Comparison of ENCODE assay signal across 8 mouse cellular contexts in genomic region chr2:32961192-32961995, GRCm38 (mm10). TPM values are rescaled to one million over a fixed set of nuclear protein-coding genes. Genes with fewer than 3 reads are reported as not detected.
DNase-seq lines count a peak whose midpoint lies in the region; ATAC-seq and TF ChIP-seq lines count a peak whose summit lies in the region.

TSS of gene Rpl12 (plus strand) at chr2:32961559.
TSS of gene Lrsam1 (minus strand) at chr2:32961614.

- H3K9me3 ChIP-seq in embryonic facial prominence, embryonic 13.5 days: no peaks in the 10 kb centered on the region
- H3K9me3 ChIP-seq in limb, embryonic 14.5 days (ENCODE audit: control insufficient read depth, low read length): no peaks in the 10 kb centered on the region
- H3K9me3 ChIP-seq in midbrain, postnatal 0 days (ENCODE audit: low read length): no peaks in the 10 kb centered on the region

- no peak for TF ChIP-seq CTCF in heart, adult 2 months (IDR thresholded peaks at IDR 0.05)
- TF ChIP-seq CTCF in midbrain, postnatal 0 days (IDR thresholded peaks at IDR 0.05): no peak

- H3K27ac ChIP-seq in embryonic facial prominence, embryonic 13.5 days: peak within 1 kb of the TSS; percentile 90
- peak within 1 kb of the TSS; percentile 75 for H3K27ac ChIP-seq in heart, adult 2 months
- peak within 1 kb of the TSS; percentile 76 for H3K27ac ChIP-seq in limb, embryonic 14.5 days (replicated peaks; ENCODE audit: low read depth, low read length)
- H3K27ac ChIP-seq in midbrain, postnatal 0 days (ENCODE audit: low read depth, low read length): peak within 1 kb of the TSS; percentile 79

- intact Hi-C loops in heart, adult 2 months (cut with DNase I): no loop called here

- H3K4me3 ChIP-seq in embryonic facial prominence, embryonic 13.5 days: peak within 1 kb of the TSS; percentile 91
- H3K4me3 ChIP-seq in heart, adult 2 months: peak within 1 kb of the TSS; percentile 75
- peak within 1 kb of the TSS; percentile 74 for H3K4me3 ChIP-seq in limb, embryonic 14.5 days (replicated peaks; ENCODE audit: low read length)
- peak within 1 kb of the TSS; percentile 51 for H3K4me3 ChIP-seq in midbrain, postnatal 0 days (ENCODE audit: low read depth, low read length)

- peaks cover 39% of the 10 kb centered on the region for H3K36me3 ChIP-seq in embryonic facial prominence, embryonic 13.5 days
- no peaks in the 10 kb centered on the region for H3K36me3 ChIP-seq in heart, adult 2 months (ENCODE audit: control insufficient read depth, insufficient read depth, low read length)
- H3K36me3 ChIP-seq in limb, embryonic 14.5 days (ENCODE audit: control insufficient read depth, insufficient read depth, low read length): peaks cover 41% of the 10 kb centered on the region
- peaks cover 17% of the 10 kb centered on the region for H3K36me3 ChIP-seq in midbrain, postnatal 0 days (ENCODE audit: insufficient read depth, low read length)

- no peaks in the 10 kb centered on the region for H3K27me3 ChIP-seq in embryonic facial prominence, embryonic 13.5 days
- no peaks in the 10 kb centered on the region for H3K27me3 ChIP-seq in heart, adult 2 months (ENCODE audit: control insufficient read depth, insufficient read depth, low read length)
- no peaks in the 10 kb centered on the region for H3K27me3 ChIP-seq in limb, embryonic 14.5 days (ENCODE audit: control insufficient read depth, insufficient read depth, low read length)
- H3K27me3 ChIP-seq in midbrain, postnatal 0 days (ENCODE audit: insufficient read depth, low read length): no peaks in the 10 kb centered on the region

- H3K9ac ChIP-seq in embryonic facial prominence, embryonic 13.5 days: peak within 1 kb of the TSS; percentile 96
- peak within 1 kb of the TSS; percentile 71 for H3K9ac ChIP-seq in heart, adult 2 months (ENCODE audit: low read depth, low read length)
- peak within 1 kb of the TSS; percentile 94 for H3K9ac ChIP-seq in limb, embryonic 14.5 days (ENCODE audit: low read depth, low read length, severe bottlenecking)
- peak within 1 kb of the TSS; percentile 90 for H3K9ac ChIP-seq in midbrain, postnatal 0 days (replicated peaks; ENCODE audit: low read length, poor library complexity, severe bottlenecking)

- peaks cover 44% of the 10 kb centered on the region for H3K4me1 ChIP-seq in embryonic facial prominence, embryonic 13.5 days
- H3K4me1 ChIP-seq in heart, adult 2 months (ENCODE audit: control insufficient read depth, insufficient read depth, low read length): peaks cover 5% of the 10 kb centered on the region
- H3K4me1 ChIP-seq in limb, embryonic 14.5 days (ENCODE audit: control insufficient read depth, insufficient read depth, low read length): peaks cover 23% of the 10 kb centered on the region
- H3K4me1 ChIP-seq in midbrain, postnatal 0 days (ENCODE audit: insufficient read depth, low read length): 0 out of 2 replicates have a peak, but pooled peaks cover 6% of the 10 kb centered on the region

- TF ChIP-seq POLR2A in heart, adult 2 months (IDR thresholded peaks at IDR 0.05; ENCODE audit: insufficient read depth, low read depth, low read length): peak; percentile 93
- TF ChIP-seq POLR2A in limb, embryonic 14.5 days (IDR thresholded peaks at IDR 0.05; ENCODE audit: borderline replicate concordance, extremely low read depth, insufficient read depth, insufficient read length): peak; percentile 96; the same call in 1 of the 2 replicates

- peak within 1 kb of the TSS; percentile 89 for H3K4me2 ChIP-seq in embryonic facial prominence, embryonic 13.5 days
- peak within 1 kb of the TSS; percentile 73 for H3K4me2 ChIP-seq in limb, embryonic 14.5 days (replicated peaks; ENCODE audit: low read depth, low read length, severe bottlenecking)
- H3K4me2 ChIP-seq in midbrain, postnatal 0 days (ENCODE audit: low read depth, low read length, poor library complexity, severe bottlenecking): peak within 1 kb of the TSS; percentile 85

- ATAC-seq in embryonic facial prominence, embryonic 13.5 days (ENCODE audit: insufficient number of reproducible peaks, insufficient read depth, low FRiP score, low TSS enrichment, low read depth): peak; percentile 82
- ATAC-seq in limb, embryonic 14.5 days (ENCODE audit: low FRiP score, low read depth): peak; percentile 91
- ATAC-seq in midbrain, postnatal 0 days (ENCODE audit: low FRiP score): peak; percentile 94

- 3% methylated on average over 55 of the region's 55 CpGs for WGBS in embryonic facial prominence, embryonic 13.5 days
- 2% methylated on average over 55 of the region's 55 CpGs for WGBS in heart, adult 2 months
- 3% methylated on average over 54 of the region's 55 CpGs for WGBS in limb, embryonic 14.5 days
- 3% methylated on average over 53 of the region's 55 CpGs for WGBS in midbrain, postnatal 0 days

- H3K79me2 ChIP-seq in heart, adult 2 months (replicated peaks; ENCODE audit: control insufficient read depth, insufficient read depth, low read length): no peaks in the 10 kb centered on the region

- DNase-seq in 3134 (ENCODE audit: extremely low read depth, insufficient read length, low spot score): peak; percentile 91
- DNase-seq in adrenal gland, postnatal 36 days: peak; percentile 96 to 97
- DNase-seq in heart, adult 2 months: peak; percentile 95 to 97
- peak; percentile 90 to 94 for DNase-seq in kidney, adult 8-10 months
- peak; percentile 96 for DNase-seq in limb, embryonic 14.5 days (ENCODE audit: low spot score)
- peak; percentile 97 for DNase-seq in midbrain, postnatal 0 days (ENCODE audit: low spot score)
- peak; percentile 88 to 94 for DNase-seq in spleen, postnatal 14 days (ENCODE audit: low spot score in 2 of 2)

- peak; percentile 64; the same call in 1 of the 2 replicates for TF ChIP-seq EP300 in heart, adult 2 months (IDR thresholded peaks at IDR 0.05; ENCODE audit: insufficient read depth, low read depth, low read length)

RNA-seq across cellular contexts. Expression of gene Rpl12, which starts in this region (rescaled TPM):
- total RNA-seq in adrenal gland, postnatal 36 days (2021): 100 to 1,000 TPM; 165 to 189 TPM
- polyA plus RNA-seq in embryonic facial prominence, embryonic 13.5 days (2015; fragmentation: Nextera tagmentation; extraction: Ambion mirVana): 185 and 205 TPM in 2 replicates
- total RNA-seq in heart, adult 2 months (2021): 10 to 100 TPM; 60.6 to 64.0 TPM
- 150 and 174 TPM in 2 replicates for polyA plus RNA-seq in heart, adult 2 months (2012; rRNA removed)
- 1,366 and 1,484 TPM in 2 replicates for polyA plus RNA-seq in limb, embryonic 14.5 days (2012; rRNA removed)
- polyA plus RNA-seq in limb, embryonic 14.5 days (2014; fragmentation: Nextera tagmentation; extraction: Ambion mirVana): 237 and 247 TPM in 2 replicates
- total RNA-seq in midbrain, postnatal 0 days (2014; rRNA removed): 173 and 196 TPM in 2 replicates
- polyA plus RNA-seq in midbrain, postnatal 0 days (2015; fragmentation: Nextera tagmentation; extraction: Ambion mirVana): 102 and 107 TPM in 2 replicates

RNA-seq across cellular contexts. Expression of gene Lrsam1, which starts in this region (rescaled TPM):
- total RNA-seq in adrenal gland, postnatal 36 days (2021): 10 to 100 TPM; 18.4 to 27.1 TPM
- polyA plus RNA-seq in embryonic facial prominence, embryonic 13.5 days (2015; fragmentation: Nextera tagmentation; extraction: Ambion mirVana): 13.4 and 13.6 TPM in 2 replicates
- total RNA-seq in heart, adult 2 months (2021): 10 to 100 TPM; 12.6 to 16.3 TPM
- polyA plus RNA-seq in heart, adult 2 months (2012; rRNA removed): 11.4 and 14.8 TPM in 2 replicates
- polyA plus RNA-seq in limb, embryonic 14.5 days (2012; rRNA removed): 18.0 and 20.3 TPM in 2 replicates
- polyA plus RNA-seq in limb, embryonic 14.5 days (2014; fragmentation: Nextera tagmentation; extraction: Ambion mirVana): 9.4 and 11.5 TPM in 2 replicates
- 31.4 and 37.3 TPM in 2 replicates for total RNA-seq in midbrain, postnatal 0 days (2014; rRNA removed)
- polyA plus RNA-seq in midbrain, postnatal 0 days (2015; fragmentation: Nextera tagmentation; extraction: Ambion mirVana): 25.3 and 26.2 TPM in 2 replicates

Comparison
In these comparisons a context has a peak if more than half of its experiments do, and no peak if none do; other contexts are left out.
1. Peak in every context shown above with its lines: DNase-seq, ATAC-seq, H3K4me3 ChIP-seq and H3K27ac ChIP-seq.